Mouse (Mus musculus): ENCODE results near the gene Ptpn14. TPM values are rescaled to one million over a fixed set of nuclear protein-coding genes. Genes with fewer than 3 reads are reported as not detected.
"Not testable (repeated sequence)": the region's sequence is repeated elsewhere in the genome, so short reads cannot be mapped to it uniquely, and the experiment has no call there.

The Ptpn14 gene
- polyA plus RNA-seq (2014; fragmentation: Nextera tagmentation; extraction: Ambion mirVana), result 3.2 TPM in 2 replicates

DNA sequence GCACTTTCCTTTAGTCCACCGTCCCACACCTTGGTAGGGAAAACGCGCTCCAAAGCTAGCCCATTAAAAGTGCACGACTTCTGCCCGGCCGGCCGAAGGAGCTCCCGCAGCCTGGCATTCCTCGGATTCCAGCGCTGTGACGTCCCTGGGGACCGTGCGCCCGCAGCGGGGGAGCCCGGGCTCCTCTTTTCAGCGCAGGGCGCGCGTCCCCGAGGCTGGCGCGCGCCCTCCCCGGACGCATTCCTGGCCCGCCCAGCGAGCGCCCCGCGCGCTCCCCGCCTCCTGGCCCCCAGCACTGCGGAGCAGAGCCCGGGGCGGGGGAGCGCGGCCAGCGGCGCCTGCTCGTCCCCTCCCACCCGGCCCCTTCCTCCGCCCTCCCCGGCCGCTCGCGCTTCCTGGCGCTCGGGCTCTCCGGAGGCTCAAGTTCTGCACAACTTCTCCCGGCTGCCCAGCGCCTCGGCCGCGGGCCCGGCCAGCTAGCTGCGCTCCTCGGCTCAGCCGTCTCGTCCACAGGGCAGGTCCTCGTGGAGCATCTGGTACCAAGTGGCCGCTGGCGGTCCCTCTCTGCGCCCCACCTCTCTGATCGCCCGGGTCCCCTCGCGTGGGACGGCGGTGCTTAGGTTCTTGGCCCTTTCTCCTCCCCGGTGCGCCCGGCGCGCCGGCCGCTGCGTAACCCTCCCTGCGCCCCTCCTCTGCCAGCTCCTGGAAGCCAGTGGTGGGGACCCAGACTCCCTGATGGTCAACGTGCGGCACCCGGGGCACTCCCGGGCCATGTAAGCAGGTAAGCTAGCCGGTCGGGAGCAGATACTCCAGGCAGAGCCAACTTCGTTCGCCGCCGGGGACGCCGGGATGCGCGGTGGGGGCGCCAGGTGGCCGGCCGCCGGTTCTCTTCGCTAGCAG lies at the start of gene Ptpn14:
Ptpn14 (plus strand) TSS at position 385 of the 900 bp plus-strand sequence.
- H3K4me1 ChIP-seq (replicated peaks; ENCODE audit: control insufficient read depth, insufficient read depth, low read length), result peaks cover 3% of the 10 kb centered on the region; the same call in 1 of the 2 replicates
- peak within 1 kb of the TSS; percentile 55 for H3K9ac ChIP-seq (ENCODE audit: low read depth, low read length)
- peak within 1 kb of the TSS; percentile 59 for H3K4me3 ChIP-seq (ENCODE audit: low read depth, low read length)
- no peaks in the 10 kb centered on the region for H3K36me3 ChIP-seq (ENCODE audit: control insufficient read depth, insufficient read depth, low read length)
- peaks cover 59% of the 10 kb centered on the region for H3K27me3 ChIP-seq (replicated peaks; ENCODE audit: control insufficient read depth, insufficient read depth, low read length)
- H3K27ac ChIP-seq (ENCODE audit: low read depth, low read length), result peak within 1 kb of the TSS; percentile 77
- under 1% methylated on average over 96 of the region's 98 CpGs for WGBS
- H3K4me2 ChIP-seq, result peak within 1 kb of the TSS; percentile 67
- DNase-seq (ENCODE audit: low spot score), result peak; percentile 74
- H3K9me3 ChIP-seq (ENCODE audit: control insufficient read depth, low read length), result no peaks in the 10 kb centered on the region
- peak; percentile 78 for ATAC-seq (replicated peaks; ENCODE audit: low FRiP score)

DNA sequence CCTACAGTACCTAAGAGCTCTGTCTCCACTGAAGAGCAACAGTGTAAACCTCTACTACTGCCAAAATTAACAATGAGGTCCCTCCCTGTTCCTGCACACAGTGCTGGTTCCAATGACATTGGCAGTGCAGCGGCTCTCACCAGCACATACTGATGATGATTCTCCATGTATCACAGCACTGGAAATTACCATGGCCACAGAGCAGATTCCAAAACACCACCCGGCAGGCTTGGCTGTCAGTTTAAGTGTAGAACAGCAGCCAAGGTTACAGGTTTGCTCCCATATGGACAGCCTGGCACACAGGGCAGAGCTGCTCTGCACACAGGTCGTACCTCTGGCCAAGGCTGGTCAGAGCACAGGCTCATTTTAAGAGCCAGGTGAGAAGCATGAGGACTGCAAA lies 48.5 kb upstream of the Ptpn14 start:
- no peak overlapping the region for H3K9ac ChIP-seq (ENCODE audit: low read depth, low read length)
- H3K4me1 ChIP-seq (replicated peaks; ENCODE audit: control insufficient read depth, insufficient read depth, low read length), result no peaks in the 10 kb centered on the region
- no peak for DNase-seq (ENCODE audit: low spot score)
- H3K36me3 ChIP-seq (ENCODE audit: control insufficient read depth, insufficient read depth, low read length), result peaks cover 40% of the 10 kb centered on the region
- ATAC-seq (replicated peaks; ENCODE audit: low FRiP score), result no peak
- H3K27ac ChIP-seq (ENCODE audit: low read depth, low read length), result no peak overlapping the region
- no peak overlapping the region for H3K4me3 ChIP-seq (ENCODE audit: low read depth, low read length)
- H3K9me3 ChIP-seq (ENCODE audit: control insufficient read depth, low read length), result no peaks in the 10 kb centered on the region
- no peaks in the 10 kb centered on the region for H3K27me3 ChIP-seq (replicated peaks; ENCODE audit: control insufficient read depth, insufficient read depth, low read length)
- H3K4me2 ChIP-seq, result no peak overlapping the region
- 98% methylated on average over 3 of the region's 3 CpGs for WGBS

DNA sequence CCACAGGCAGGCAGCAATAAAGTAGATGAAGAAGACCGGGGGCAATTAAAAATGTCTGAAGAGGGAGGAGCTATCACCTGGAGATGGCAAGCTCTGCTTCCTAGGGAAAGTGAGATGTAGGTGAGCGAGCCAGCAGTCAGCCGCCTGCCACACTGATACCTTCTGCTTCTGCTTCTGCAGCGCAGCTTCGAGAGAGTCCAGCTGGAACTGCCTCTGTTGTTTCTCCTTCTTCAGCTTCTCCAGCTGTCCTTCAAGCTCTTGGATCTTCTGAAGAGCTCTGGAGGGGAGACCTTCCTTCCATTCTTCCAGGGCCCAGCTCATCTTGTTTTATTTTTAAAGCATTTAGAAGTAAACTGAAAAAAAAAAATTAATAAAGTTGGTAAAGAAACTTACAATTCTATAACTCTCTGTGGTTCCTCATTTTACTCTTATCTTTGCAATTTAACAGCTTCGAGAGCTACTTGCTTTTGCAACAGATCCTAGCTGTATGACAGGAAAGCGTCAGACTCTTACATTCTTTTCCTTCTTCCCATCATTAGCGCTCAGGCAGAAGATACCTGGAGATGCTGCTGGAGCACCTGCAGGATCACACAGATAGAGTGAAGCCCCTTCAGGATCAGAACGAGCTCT lies 43.2 kb upstream of the Ptpn14 start:
- H3K4me3 ChIP-seq (ENCODE audit: low read depth, low read length), result no peak overlapping the region
- no peaks in the 10 kb centered on the region for H3K9me3 ChIP-seq (ENCODE audit: control insufficient read depth, low read length)
- H3K9ac ChIP-seq (ENCODE audit: low read depth, low read length), result no peak overlapping the region
- H3K36me3 ChIP-seq (ENCODE audit: control insufficient read depth, insufficient read depth, low read length), result peaks cover 25% of the 10 kb centered on the region
- peaks cover 13% of the 10 kb centered on the region for H3K4me1 ChIP-seq (replicated peaks; ENCODE audit: control insufficient read depth, insufficient read depth, low read length)
- no peak overlapping the region for H3K27ac ChIP-seq (ENCODE audit: low read depth, low read length)
- WGBS, result 91% methylated on average over 9 of the region's 9 CpGs
- no peaks in the 10 kb centered on the region for H3K27me3 ChIP-seq (replicated peaks; ENCODE audit: control insufficient read depth, insufficient read depth, low read length)
- no peak overlapping the region for H3K4me2 ChIP-seq
- DNase-seq (ENCODE audit: low spot score), result no peak
- no peak for ATAC-seq (replicated peaks; ENCODE audit: low FRiP score)

DNA sequence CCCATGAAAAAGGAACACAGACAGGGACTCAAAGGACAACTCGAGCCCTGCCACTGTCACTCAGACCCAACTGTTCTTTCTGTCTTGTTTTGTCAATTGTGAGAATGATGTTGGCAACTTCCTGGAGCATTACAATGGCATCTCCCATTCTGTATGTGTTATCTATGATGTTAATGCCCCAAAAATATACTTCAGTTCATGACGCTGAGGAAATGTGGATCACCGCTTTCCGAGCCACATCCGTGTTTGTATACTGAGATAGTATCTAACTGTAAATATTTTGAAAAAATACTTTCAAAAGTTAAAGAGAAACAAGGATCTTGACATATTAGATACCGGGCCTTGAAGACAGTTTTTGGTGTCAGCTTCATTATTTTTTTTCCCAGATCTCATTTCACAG lies 42.0 kb upstream of the Ptpn14 start:
- no peak overlapping the region for H3K27ac ChIP-seq (ENCODE audit: low read depth, low read length)
- no peak for ATAC-seq (replicated peaks; ENCODE audit: low FRiP score)
- peak overlapping the region; percentile 40; the same call in 1 of the 2 replicates for H3K4me3 ChIP-seq (ENCODE audit: low read depth, low read length)
- peaks cover 13% of the 10 kb centered on the region for H3K4me1 ChIP-seq (replicated peaks; ENCODE audit: control insufficient read depth, insufficient read depth, low read length)
- H3K36me3 ChIP-seq (ENCODE audit: control insufficient read depth, insufficient read depth, low read length), result peaks cover 22% of the 10 kb centered on the region
- DNase-seq (ENCODE audit: low spot score), result no peak
- H3K9ac ChIP-seq (ENCODE audit: low read depth, low read length), result 0 out of 2 replicates have a peak overlapping the region, but pooled peaks have one; percentile 40
- peak overlapping the region; percentile 83 for H3K4me2 ChIP-seq
- 84% methylated on average over 6 of the region's 6 CpGs for WGBS
- H3K27me3 ChIP-seq (replicated peaks; ENCODE audit: control insufficient read depth, insufficient read depth, low read length), result no peaks in the 10 kb centered on the region
- H3K9me3 ChIP-seq (ENCODE audit: control insufficient read depth, low read length), result no peaks in the 10 kb centered on the region

DNA sequence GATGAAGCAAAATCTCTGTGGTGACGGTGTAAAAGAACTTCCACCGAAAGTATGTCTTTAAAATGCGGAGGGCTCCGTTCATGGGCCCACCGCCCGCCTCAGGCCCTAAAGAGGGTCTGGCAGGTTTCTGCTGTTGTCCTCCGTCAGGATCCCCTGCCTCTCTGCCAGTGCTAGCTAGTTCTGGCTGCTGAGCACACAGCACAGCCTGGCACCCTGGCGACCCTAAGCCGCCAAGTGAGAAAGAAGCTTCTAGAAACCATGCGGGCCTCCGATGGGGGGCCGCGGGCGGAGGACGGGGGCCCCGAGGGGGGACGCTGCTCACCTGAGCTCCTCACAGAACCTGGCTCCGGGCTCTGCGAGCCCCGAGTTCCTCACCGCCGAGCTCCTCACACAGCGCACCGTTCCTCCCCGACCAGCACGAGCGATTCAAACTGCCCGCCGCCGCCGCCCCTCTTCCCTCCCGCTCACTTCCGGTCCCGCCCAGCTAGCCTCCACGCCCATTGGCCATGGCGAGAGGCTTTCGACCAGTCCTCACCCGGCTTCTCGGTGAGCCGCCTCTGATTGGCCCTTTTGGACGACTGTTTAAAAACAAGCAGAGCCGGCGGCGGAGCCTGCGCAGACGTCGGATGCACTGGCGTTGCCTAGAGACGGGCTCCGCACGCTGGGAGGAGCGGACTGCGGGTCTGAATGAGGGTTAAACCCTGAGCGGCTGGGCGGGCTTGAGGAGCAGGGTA lies 40.2 kb upstream of the Ptpn14 start, which contains the start of gene Cenpf:
Cenpf (minus strand) TSS at position 433 of the 734 bp plus-strand sequence.
- under 1% methylated on average over 53 of the region's 55 CpGs for WGBS
- peaks cover 13% of the 10 kb centered on the region for H3K4me1 ChIP-seq (replicated peaks; ENCODE audit: control insufficient read depth, insufficient read depth, low read length)
- H3K9me3 ChIP-seq (ENCODE audit: control insufficient read depth, low read length), result no peaks in the 10 kb centered on the region
- ATAC-seq (replicated peaks; ENCODE audit: low FRiP score), result peak; percentile 100
- H3K4me3 ChIP-seq (ENCODE audit: low read depth, low read length), result peak within 1 kb of the TSS; percentile 98
- peak; percentile 98 for DNase-seq (ENCODE audit: low spot score)
- peaks cover 11% of the 10 kb centered on the region for H3K36me3 ChIP-seq (ENCODE audit: control insufficient read depth, insufficient read depth, low read length)
- H3K27me3 ChIP-seq (replicated peaks; ENCODE audit: control insufficient read depth, insufficient read depth, low read length), result no peaks in the 10 kb centered on the region
- peak within 1 kb of the TSS; percentile 83 for H3K4me2 ChIP-seq
- peak within 1 kb of the TSS; percentile 81 for H3K27ac ChIP-seq (ENCODE audit: low read depth, low read length)
- peak within 1 kb of the TSS; percentile 82 for H3K9ac ChIP-seq (ENCODE audit: low read depth, low read length)

DNA sequence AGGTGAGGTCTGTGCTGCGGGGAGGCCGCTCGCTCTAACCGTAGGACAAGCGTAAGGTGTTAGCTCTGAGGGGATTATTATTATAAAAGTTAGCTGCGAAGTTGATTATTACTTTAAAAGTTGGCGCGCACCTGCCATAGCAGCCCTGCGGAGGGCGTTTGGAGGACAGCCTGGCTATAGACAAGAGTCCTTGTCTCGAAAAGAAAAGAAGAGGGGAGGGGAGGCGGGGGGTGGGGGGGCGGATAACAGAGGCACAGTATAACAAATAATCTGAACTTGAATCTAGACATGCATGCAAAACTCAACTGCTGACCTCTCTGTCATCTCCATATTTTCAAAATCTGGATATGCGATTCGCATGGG lies 39.7 kb upstream of the Ptpn14 start:
- peak overlapping the region; percentile 98 for H3K4me3 ChIP-seq (ENCODE audit: low read depth, low read length)
- H3K36me3 ChIP-seq (ENCODE audit: control insufficient read depth, insufficient read depth, low read length), result peaks cover 11% of the 10 kb centered on the region
- 2% methylated on average over 15 of the region's 15 CpGs for WGBS
- no peaks in the 10 kb centered on the region for H3K27me3 ChIP-seq (replicated peaks; ENCODE audit: control insufficient read depth, insufficient read depth, low read length)
- H3K4me1 ChIP-seq (replicated peaks; ENCODE audit: control insufficient read depth, insufficient read depth, low read length), result peaks cover 13% of the 10 kb centered on the region
- H3K27ac ChIP-seq (ENCODE audit: low read depth, low read length), result no peak overlapping the region
- ATAC-seq (replicated peaks; ENCODE audit: low FRiP score) (peak; percentile 40), DNase-seq (ENCODE audit: low spot score) (no peak)
- H3K9me3 ChIP-seq (ENCODE audit: control insufficient read depth, low read length), result no peaks in the 10 kb centered on the region
- peak overlapping the region; percentile 83 for H3K4me2 ChIP-seq
- peak overlapping the region; percentile 66 for H3K9ac ChIP-seq (ENCODE audit: low read depth, low read length)

DNA sequence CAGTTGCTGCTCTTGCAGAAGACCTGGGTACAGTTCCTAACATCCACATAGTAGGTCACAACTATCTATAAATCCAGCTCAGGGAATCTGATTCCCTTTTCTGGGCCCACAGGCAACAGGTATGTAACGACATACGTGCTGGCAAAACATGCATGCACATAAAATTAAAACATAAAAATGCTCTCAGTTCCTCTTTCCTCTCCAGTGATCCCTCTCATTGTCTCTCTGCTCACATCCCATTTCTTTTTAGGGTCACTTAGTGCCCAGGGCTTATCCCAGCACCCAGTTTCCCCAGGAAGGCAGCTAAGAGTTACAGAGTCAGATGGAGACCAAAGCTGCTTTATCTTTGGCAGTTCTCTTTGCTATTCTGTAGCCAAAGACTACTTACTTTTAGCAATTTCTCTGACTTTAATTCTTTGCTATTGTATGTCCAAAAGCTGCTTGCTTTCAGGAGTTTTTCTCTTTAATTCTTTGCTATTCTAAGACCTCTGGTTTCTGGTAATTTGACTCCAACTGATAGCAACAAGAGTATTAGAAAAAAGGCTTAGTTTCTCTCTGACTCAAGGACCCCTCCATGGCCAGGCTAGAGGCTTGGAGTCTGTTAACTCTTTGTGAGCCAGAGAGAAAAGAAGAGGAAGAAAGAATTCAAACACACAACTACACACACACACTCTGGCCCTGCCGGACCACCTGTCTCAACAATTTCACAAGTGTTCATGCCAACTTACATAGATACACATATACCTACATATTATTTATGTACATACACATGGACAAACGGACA lies 38.8 kb upstream of the Ptpn14 start:
- Histone ChIP-seq H3K9ac (ENCODE audit: low read depth, low read length) (peak overlapping the region; percentile 66; the same call in 1 of the 2 replicates), H3K4me2 (peak overlapping the region; percentile 83), H3K36me3 (ENCODE audit: control insufficient read depth, insufficient read depth, low read length) (peaks cover 6% of the 10 kb centered on the region; the same call in 1 of the 2 replicates), H3K9me3 (ENCODE audit: control insufficient read depth, low read length) (no peaks in the 10 kb centered on the region), H3K4me3 (ENCODE audit: low read depth, low read length) (peak overlapping the region; percentile 98), H3K4me1 (replicated peaks; ENCODE audit: control insufficient read depth, insufficient read depth, low read length) (peaks cover 13% of the 10 kb centered on the region), H3K27me3 (replicated peaks; ENCODE audit: control insufficient read depth, insufficient read depth, low read length) (no peaks in the 10 kb centered on the region), H3K27ac (ENCODE audit: low read depth, low read length) (no peak overlapping the region)
- DNase-seq (ENCODE audit: low spot score), result no peak
- 47% methylated on average over 4 of the region's 4 CpGs for WGBS
- ATAC-seq (replicated peaks; ENCODE audit: low FRiP score), result no peak

DNA sequence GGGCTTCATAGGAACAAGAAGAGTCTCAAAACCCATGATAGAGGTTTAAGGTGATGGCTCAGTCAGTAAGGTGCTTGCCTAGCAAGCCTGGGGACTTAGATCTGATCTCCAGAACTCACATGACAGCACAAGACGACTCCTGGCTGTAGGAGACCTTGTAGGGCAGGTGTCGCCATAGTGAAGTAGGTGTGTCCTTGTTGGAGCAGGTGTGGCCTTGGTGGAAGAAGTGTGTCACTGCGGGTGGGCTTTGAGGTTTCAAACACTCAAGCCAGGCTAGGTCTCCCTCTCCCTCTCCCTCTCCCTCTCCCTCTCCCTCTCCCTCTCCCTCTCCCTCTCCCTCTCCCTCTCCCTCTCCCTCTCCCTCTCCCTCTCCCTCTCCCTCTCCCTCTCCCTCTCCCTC lies 35.6 kb upstream of the Ptpn14 start:
- H3K36me3 ChIP-seq (ENCODE audit: control insufficient read depth, insufficient read depth, low read length); ATAC-seq (replicated peaks; ENCODE audit: low FRiP score); H3K27ac ChIP-seq (ENCODE audit: low read depth, low read length); H3K4me3 ChIP-seq (ENCODE audit: low read depth, low read length); H3K4me2 ChIP-seq; DNase-seq (ENCODE audit: low spot score); H3K9me3 ChIP-seq (ENCODE audit: control insufficient read depth, low read length); H3K4me1 ChIP-seq (replicated peaks; ENCODE audit: control insufficient read depth, insufficient read depth, low read length); H3K27me3 ChIP-seq (replicated peaks; ENCODE audit: control insufficient read depth, insufficient read depth, low read length); H3K9ac ChIP-seq (ENCODE audit: low read depth, low read length): not testable (repeated sequence)
- WGBS, result 40% methylated on average over 3 of the region's 3 CpGs

Data from liver, embryonic 11.5 days (tissue).